Mouse (Mus musculus) midbrain, embryonic 10.5 days (tissue): ENCODE measurements around the gene Sh2d5. TPM values are rescaled to one million over a fixed set of nuclear protein-coding genes. Genes with fewer than 3 reads are reported as not detected.
A peak's percentile ranks its signal among the peaks of the same experiment; 100 is the strongest.

Experiments used
- DNase-seq: peaks from one replicate; pipeline ENCODE4 v3.0.0-alpha.2; 2017; ENCODE audit warnings: low spot score
- H3K27ac ChIP-seq: fragments of 300-500 bp; sonication (generic); replicated peaks from 2 replicates; pipeline ENCODE4 v1.5.1; 2016; ENCODE audit warnings: mild to moderate bottlenecking
- H3K27me3 ChIP-seq: fragments of 300-500 bp; sonication (generic); 2 replicates; pipeline ENCODE4 v1.6.1; 2016; ENCODE audit warnings: low read depth, mild to moderate bottlenecking; ENCODE audit not compliant: poor library complexity, severe bottlenecking
- H3K36me3 ChIP-seq: fragments of 300-500 bp; sonication (generic); 2 replicates; pipeline ENCODE4 v1.6.1; 2016; ENCODE audit warnings: mild to moderate bottlenecking, moderate library complexity
- H3K4me1 ChIP-seq: fragments of 300-500 bp; sonication (generic); 2 replicates; pipeline ENCODE4 v1.6.1; 2016
- H3K4me3 ChIP-seq: fragments of 300-500 bp; sonication (generic); 2 replicates; pipeline ENCODE4 v1.5.1; 2016; ENCODE audit warnings: mild to moderate bottlenecking, moderate library complexity
- H3K9me3 ChIP-seq: fragments of 300-500 bp; sonication (generic); replicated peaks from 2 replicates; pipeline ENCODE4 v1.6.1; 2016; ENCODE audit warnings: mild to moderate bottlenecking
- WGBS: fragments of 180-500 bp; shearing (Covaris S2); methylation state at CpG from one replicate; pipeline ENCODE4 v1.1.7; 2016; 5-methylcytosine and 5-hydroxymethylcytosine counted together
- polyA plus RNA-seq: library from polyadenylated mRNA; unstranded; fragments of >200 nt; fragmentation: Nextera tagmentation; extraction: Ambion mirVana; gene quantifications from 2 replicates; pipeline ENCODE4 v1.2.1, GENCODE M21; 2016

Sh2d5 gene
- 0.83 and 1.3 TPM in 2 replicates for polyA plus RNA-seq

GRCm38 (mm10) chr4:138250088-138250960 is at the start of gene Sh2d5, which contains the start of gene Kif17:
Gene Sh2d5, plus strand, starts transcription at chr4:138250403.
Gene Kif17, plus strand, starts transcription at chr4:138250435.
- peak; percentile 81 for DNase-seq
- peak within 1 kb of the TSS; percentile 69 for H3K27ac ChIP-seq
- H3K36me3 ChIP-seq, result peaks cover 27% of the 10 kb centered on the region
- under 1% methylated on average over 61 of the region's 74 CpGs for WGBS
- H3K9me3 ChIP-seq, result no peaks in the 10 kb centered on the region
- H3K4me1 ChIP-seq, result peaks cover 39% of the 10 kb centered on the region
- peak within 1 kb of the TSS; percentile 71 for H3K4me3 ChIP-seq
- H3K27me3 ChIP-seq, result peaks cover 82% of the 10 kb centered on the region

GRCm38 (mm10) chr4:138200769-138201168 is 49.4 kb upstream of the Sh2d5 start:
- H3K27me3 ChIP-seq, result no peaks in the 10 kb centered on the region
- no peaks in the 10 kb centered on the region for H3K4me1 ChIP-seq
- no peaks in the 10 kb centered on the region for H3K9me3 ChIP-seq
- DNase-seq, result no peak
- WGBS, result 91% methylated on average over 3 of the region's 3 CpGs
- peaks cover 99% of the 10 kb centered on the region for H3K36me3 ChIP-seq
- H3K4me3 ChIP-seq, result no peak overlapping the region
- no peak overlapping the region for H3K27ac ChIP-seq

GRCm38 (mm10) chr4:138201696-138202095 is 48.5 kb upstream of the Sh2d5 start:
- 90% methylated on average over 9 of the region's 9 CpGs for WGBS

GRCm38 (mm10) chr4:138210116-138210515 is 40.1 kb upstream of the Sh2d5 start:
- Histone ChIP-seq H3K4me3 (no peak overlapping the region), H3K9me3 (no peaks in the 10 kb centered on the region), H3K36me3 (peaks cover 50% of the 10 kb centered on the region), H3K27me3 (no peaks in the 10 kb centered on the region), H3K27ac (no peak overlapping the region), H3K4me1 (no peaks in the 10 kb centered on the region)
- WGBS, result 93% methylated on average over 5 of the region's 5 CpGs
- DNase-seq, result no peak

More at GRCm38 (mm10) chr4:138201696-138202095, 48.5 kb upstream of the Sh2d5 start:
- no peaks in the 10 kb centered on the region for H3K9me3 ChIP-seq
- H3K36me3 ChIP-seq, result peaks cover 98% of the 10 kb centered on the region
- no peaks in the 10 kb centered on the region for H3K27me3 ChIP-seq
- no peak overlapping the region for H3K27ac ChIP-seq
- no peak overlapping the region for H3K4me3 ChIP-seq
- H3K4me1 ChIP-seq, result no peaks in the 10 kb centered on the region
- no peak for DNase-seq

GRCm38 (mm10) chr4:138213861-138214260 is 36.3 kb upstream of the Sh2d5 start:
- no peak overlapping the region for H3K4me3 ChIP-seq
- peaks cover 21% of the 10 kb centered on the region for H3K36me3 ChIP-seq
- 93% methylated on average over 3 of the region's 3 CpGs for WGBS
- H3K4me1 ChIP-seq, result peaks cover 23% of the 10 kb centered on the region
- H3K27ac ChIP-seq, result no peak overlapping the region
- no peaks in the 10 kb centered on the region for H3K9me3 ChIP-seq
- DNase-seq, result no peak
- no peaks in the 10 kb centered on the region for H3K27me3 ChIP-seq

GRCm38 (mm10) chr4:138215671-138216199 is 34.5 kb upstream of the Sh2d5 start:
- WGBS, result 54% methylated on average over 13 of the region's 13 CpGs
- H3K27me3 ChIP-seq, result no peaks in the 10 kb centered on the region

GRCm38 (mm10) chr4:138216200-138216890 is 33.9 kb upstream of the Sh2d5 start, which contains the start of gene Hp1bp3:
Gene Hp1bp3, plus strand, starts transcription at chr4:138216296.
- H3K4me3 ChIP-seq, result peak within 1 kb of the TSS; percentile 87
- no peaks in the 10 kb centered on the region for H3K27me3 ChIP-seq
- peaks cover 33% of the 10 kb centered on the region for H3K4me1 ChIP-seq
- no peaks in the 10 kb centered on the region for H3K9me3 ChIP-seq
- H3K27ac ChIP-seq, result peak within 1 kb of the TSS; percentile 99
- under 1% methylated on average over 82 of the region's 84 CpGs for WGBS
- peaks cover 26% of the 10 kb centered on the region for H3K36me3 ChIP-seq
- peak; percentile 86 for DNase-seq

More at GRCm38 (mm10) chr4:138215671-138216199, 34.5 kb upstream of the Sh2d5 start:
- Histone ChIP-seq H3K4me3 (peak overlapping the region; percentile 87), H3K4me1 (peaks cover 33% of the 10 kb centered on the region), H3K27ac (peak overlapping the region; percentile 99), H3K36me3 (peaks cover 20% of the 10 kb centered on the region), H3K9me3 (no peaks in the 10 kb centered on the region)
- no peak for DNase-seq

- H3K4me3 ChIP-seq, result peak overlapping the region; percentile 87
- H3K4me1 ChIP-seq, result peaks cover 33% of the 10 kb centered on the region
- peak overlapping the region; percentile 99 for H3K27ac ChIP-seq
- DNase-seq, result peak; percentile 99
- under 1% methylated on average over 66 of the region's 68 CpGs for WGBS
- H3K27me3 ChIP-seq, result no peaks in the 10 kb centered on the region
- H3K9me3 ChIP-seq, result no peaks in the 10 kb centered on the region
- peaks cover 32% of the 10 kb centered on the region for H3K36me3 ChIP-seq
These were observed 33.3 kb upstream of the Sh2d5 start for GRCm38 (mm10) chr4:138216891-138217392.

GRCm38 (mm10) chr4:138217441-138217840 is 32.8 kb upstream of the Sh2d5 start:
- Histone ChIP-seq H3K4me1 (peaks cover 33% of the 10 kb centered on the region), H3K27ac (peak overlapping the region; percentile 99), H3K4me3 (peak overlapping the region; percentile 87), H3K9me3 (no peaks in the 10 kb centered on the region), H3K36me3 (peaks cover 37% of the 10 kb centered on the region), H3K27me3 (no peaks in the 10 kb centered on the region)
- DNase-seq, result no peak
- under 1% methylated on average over 36 of the region's 36 CpGs for WGBS

GRCm38 (mm10) chr4:138217951-138218685 is 32.1 kb upstream of the Sh2d5 start:
- Histone ChIP-seq H3K27ac (peak overlapping the region; percentile 99), H3K4me3 (peak overlapping the region; percentile 87), H3K36me3 (peaks cover 44% of the 10 kb centered on the region), H3K27me3 (no peaks in the 10 kb centered on the region), H3K9me3 (no peaks in the 10 kb centered on the region), H3K4me1 (peaks cover 33% of the 10 kb centered on the region)
- no peak for DNase-seq
- WGBS, result 88% methylated on average over 11 of the region's 11 CpGs

GRCm38 (mm10) chr4:138219331-138219730 is 30.9 kb upstream of the Sh2d5 start:
- Histone ChIP-seq H3K36me3 (peaks cover 56% of the 10 kb centered on the region), H3K9me3 (no peaks in the 10 kb centered on the region), H3K4me1 (peaks cover 33% of the 10 kb centered on the region), H3K27ac (no peak overlapping the region), H3K27me3 (no peaks in the 10 kb centered on the region), H3K4me3 (no peak overlapping the region)
- DNase-seq, result no peak
- 93% methylated on average over 5 of the region's 5 CpGs for WGBS

- peaks cover 29% of the 10 kb centered on the region for H3K4me1 ChIP-seq
- H3K4me3 ChIP-seq, result no peak overlapping the region
- DNase-seq, result no peak
- no peaks in the 10 kb centered on the region for H3K27me3 ChIP-seq
- WGBS, result 93% methylated on average over 7 of the region's 7 CpGs
- no peaks in the 10 kb centered on the region for H3K9me3 ChIP-seq
- H3K36me3 ChIP-seq, result peaks cover 69% of the 10 kb centered on the region
- H3K27ac ChIP-seq, result no peak overlapping the region
These were observed 29.4 kb upstream of the Sh2d5 start for GRCm38 (mm10) chr4:138220761-138221160.
